Mouse (Mus musculus): Measurements from ENCODE around the gene Mtrex.

DNA sequence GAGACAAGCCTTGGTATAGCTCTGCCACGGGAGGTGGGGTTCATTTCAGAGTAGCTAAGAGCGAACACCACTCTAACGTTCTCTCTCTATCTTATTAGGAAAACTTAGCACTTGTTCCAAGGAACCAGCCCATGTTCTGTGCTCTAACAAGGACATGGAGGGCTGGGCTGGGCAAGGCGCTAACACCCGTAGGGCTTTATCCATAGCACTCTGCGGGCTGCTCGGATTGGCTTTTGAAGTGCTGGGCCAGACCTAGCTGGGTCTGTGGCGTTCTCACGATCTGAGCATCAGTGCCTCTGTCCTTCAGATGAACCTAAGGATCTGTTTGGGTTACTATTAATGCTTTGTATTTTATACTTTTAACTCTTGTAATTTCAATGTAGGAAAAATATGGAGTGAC, 66.3 kb downstream of the Mtrex start:
- TF ChIP-seq CTCF (conservative IDR thresholded peaks at IDR 0.05; ENCODE audit: insufficient read depth, insufficient read length, low read depth, low read length) (no peak), POLR2A (IDR thresholded peaks at IDR 0.05; ENCODE audit: low read depth, low read length) (no peak)
